Mouse (Mus musculus) small intestine, adult 2 months (tissue): ENCODE data around the gene Scoc. TPM values are rescaled to one million over a fixed set of nuclear protein-coding genes. Genes with fewer than 3 reads are reported as not detected.

Source experiments
- H3K27ac ChIP-seq: fragments of 200-500 bp; 2 replicates; pipeline ENCODE4 v1.5.1; 2012; ENCODE audit warnings: low read depth, low read length, control low read depth, inconsistent platforms; ENCODE audit not compliant: insufficient read depth
- H3K27me3 ChIP-seq: fragments of 200-500 bp; 2 replicates; pipeline ENCODE4 v1.6.1; 2012; ENCODE audit warnings: mild to moderate bottlenecking, moderate library complexity, low read length, inconsistent platforms; ENCODE audit not compliant: control insufficient read depth, insufficient read depth
- H3K36me3 ChIP-seq: fragments of 200-500 bp; 2 replicates; pipeline ENCODE4 v1.6.1; 2012; ENCODE audit warnings: mild to moderate bottlenecking, low read length, control low read depth, inconsistent platforms; ENCODE audit not compliant: control insufficient read depth, insufficient read depth
- H3K4me1 ChIP-seq: fragments of 200-500 bp; 2 replicates; pipeline ENCODE4 v1.6.1; 2012; ENCODE audit warnings: low read length, inconsistent platforms, mixed read lengths; ENCODE audit not compliant: control insufficient read depth, insufficient read depth, insufficient read length
- H3K4me3 ChIP-seq: fragments of 200-500 bp; 2 replicates; pipeline ENCODE4 v1.5.1; 2012; ENCODE audit warnings: low read depth, mild to moderate bottlenecking, control low read depth, inconsistent platforms, low read length, moderate library complexity
- CTCF ChIP-seq: fragments of 200-500 bp; IDR thresholded peaks from 2 replicates; pipeline ENCODE4 v1.5.1; 2012; ENCODE audit warnings: low read depth, mild to moderate bottlenecking, control low read depth, inconsistent platforms, low read length, moderate library complexity, mixed read lengths; ENCODE audit not compliant: insufficient replicate concordance, insufficient read length; ENCODE audit errors: extremely low read depth
- POLR2A ChIP-seq: fragments of 200-500 bp; IDR thresholded peaks from 2 replicates; pipeline ENCODE4 v1.6.1; 2012; ENCODE audit warnings: low read depth, mild to moderate bottlenecking, control low read depth, inconsistent platforms, low read length, moderate library complexity
- WGBS: fragments of 180-500 bp; shearing (Covaris S2); methylation state at CpG from one replicate; pipeline ENCODE4 v1.1.7; 2018; 5-methylcytosine and 5-hydroxymethylcytosine counted together
- polyA plus RNA-seq: library from polyadenylated mRNA; depleted of rRNA; stranded (reverse); fragments of >200 nt; gene quantifications from 2 replicates; pipeline ENCODE4 v1.2.3, GENCODE M21; 2012; rRNA removed

Gene Scoc
- polyA plus RNA-seq, 1 experiment = 0.35 TPM

DNA sequence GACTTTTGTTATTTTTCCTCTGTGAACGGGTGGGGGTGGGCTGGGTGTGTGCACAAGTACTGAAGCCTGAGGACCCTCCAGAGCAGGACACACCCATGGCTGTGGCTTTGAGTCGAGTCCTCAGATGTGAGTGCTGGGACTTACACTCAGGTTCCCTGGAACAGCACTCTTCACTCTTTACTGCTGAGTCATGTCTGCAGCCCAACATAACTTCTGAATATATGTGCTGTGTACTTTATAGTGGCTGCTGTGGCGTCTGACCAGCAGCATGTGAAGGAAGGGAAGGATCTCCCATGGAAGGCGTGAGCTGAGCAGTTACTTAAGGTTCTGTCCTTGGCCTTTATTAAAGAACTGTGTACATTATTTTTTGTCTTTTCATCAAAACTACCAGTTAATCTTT, 78.0 kb downstream of the Scoc start:
- TF ChIP-seq POLR2A (no peak), CTCF (no peak)
- Histone ChIP-seq H3K27ac (no peak overlapping the region), H3K4me3 (no peak overlapping the region), H3K4me1 (no peaks in the 10 kb centered on the region), H3K36me3 (no peaks in the 10 kb centered on the region), H3K27me3 (peaks cover 5% of the 10 kb centered on the region; the same call in 1 of the 2 replicates)
- WGBS = 35% methylated on average over 4 of the region's 4 CpGs

Other genes starting within 250 kb of the Scoc start
- 0.09 TPM in 1 of 2 replicates, not detected in the other for gene Ucp1, start 168.0 kb downstream of the Scoc start, polyA plus RNA-seq
- gene Elmod2, start 125.9 kb downstream of the Scoc start, polyA plus RNA-seq = 0.36 and 0.90 TPM in 2 replicates
- gene Mgat4d, start 109.9 kb downstream of the Scoc start, polyA plus RNA-seq = not detected in 2 replicates
- gene Clgn, start 68.5 kb downstream of the Scoc start, polyA plus RNA-seq = not detected in 2 replicates
- gene Olfr370, start 77.4 kb upstream of the Scoc start, polyA plus RNA-seq = not detected in 2 replicates
- gene Ndufb7, start 108.3 kb upstream of the Scoc start, polyA plus RNA-seq = 531 and 683 TPM in 2 replicates
- 184 and 322 TPM in 2 replicates for gene Tecr, start 149.6 kb upstream of the Scoc start, polyA plus RNA-seq
- 21.1 and 34.0 TPM in 2 replicates for gene Dnajb1, start 149.8 kb upstream of the Scoc start, polyA plus RNA-seq
- gene Gipc1, start 194.3 kb upstream of the Scoc start, polyA plus RNA-seq = 23.4 and 35.5 TPM in 2 replicates
- gene Ptger1, start 208.3 kb upstream of the Scoc start, polyA plus RNA-seq = 2.9 and 3.0 TPM in 2 replicates
- gene Pkn1, start 240.8 kb upstream of the Scoc start, polyA plus RNA-seq = 59.5 and 117 TPM in 2 replicates